Comparison of ENCODE assay signal across 18 mouse cellular contexts in genomic region chrX:13466681-13467080, GRCm38 (mm10). TPM values are rescaled to one million over a fixed set of nuclear protein-coding genes. Genes with fewer than 3 reads are reported as not detected.
A peak's percentile ranks its signal among the peaks of the same experiment; 100 is the strongest.
DNase-seq lines count a peak whose midpoint lies in the region; ATAC-seq and TF ChIP-seq lines count a peak whose summit lies in the region.
"Had no signal": no experiment of that assay in that cellular context is flagged by ENCODE, and none has a peak within 500 bp of the region (broad histone marks: within the 10 kb centered on the region; RNA-seq: fewer than 3 reads in every experiment).

No protein-coding gene starts in this region.

- no peak for ATAC-seq in midbrain, embryonic 15.5 days (replicated peaks)
- ATAC-seq: forebrain, postnatal 0 days; intestine, postnatal 0 days had no signal

- 23% methylated on average over 2 of the region's 2 CpGs for WGBS in cerebellum, adult 2 months
- 90% methylated on average over 2 of the region's 2 CpGs for WGBS in midbrain, embryonic 15.5 days

- H3K27ac ChIP-seq in layer of hippocampus, adult 2 months = peak overlapping the region; percentile 88
- H3K27ac ChIP-seq in cerebellum, adult 2 months (ENCODE audit: insufficient read depth, low read length) = peak overlapping the region; percentile 89
- H3K27ac ChIP-seq in midbrain, embryonic 15.5 days = no peak overlapping the region
- H3K27ac ChIP-seq: hindbrain, embryonic 12.5 days; liver, embryonic 14.5 days; midbrain, embryonic 10.5 days had no signal

- no peak overlapping the region for H3K4me2 ChIP-seq in midbrain, embryonic 15.5 days
- H3K4me2 ChIP-seq: hindbrain, embryonic 12.5 days had no signal

- H3K9ac ChIP-seq in midbrain, embryonic 15.5 days = no peak overlapping the region
- H3K9ac ChIP-seq: forebrain, postnatal 0 days; hindbrain, embryonic 12.5 days; liver, embryonic 14.5 days had no signal

- no peaks in the 10 kb centered on the region for H3K27me3 ChIP-seq in cerebellum, adult 2 months (ENCODE audit: control insufficient read depth, insufficient read depth, low read length)
- H3K27me3 ChIP-seq in midbrain, embryonic 15.5 days (replicated peaks) = no peaks in the 10 kb centered on the region

- H3K4me3 ChIP-seq in layer of hippocampus, adult 2 months = no peak overlapping the region
- H3K4me3 ChIP-seq in cerebellum, adult 2 months (replicated peaks; ENCODE audit: insufficient read depth, low read depth, low read length) = no peak overlapping the region
- H3K4me3 ChIP-seq in midbrain, embryonic 15.5 days = no peak overlapping the region
- H3K4me3 ChIP-seq: erythroblast, embryonic 14.5 days; hindbrain, embryonic 12.5 days; midbrain, embryonic 10.5 days; myocyte had no signal

- peaks cover 29% of the 10 kb centered on the region for H3K4me1 ChIP-seq in cerebellum, adult 2 months (ENCODE audit: control insufficient read depth, insufficient read depth, low read length)
- H3K4me1 ChIP-seq in midbrain, embryonic 15.5 days = no peaks in the 10 kb centered on the region
- H3K4me1 ChIP-seq: hindbrain, embryonic 12.5 days; midbrain, embryonic 10.5 days had no signal

- intact Hi-C loops in gastrocnemius, postnatal 14 days (cut with DNase I; ENCODE audit: low total_unique reads) = no loop called here
- intact Hi-C loops in gastrocnemius, postnatal 36 days (cut with DNase I) = loop anchor here (10.0 kb wide), 1 partner anchor 188 kb away; no protein-coding TSS in a partner anchor
- intact Hi-C loops in heart, postnatal 10 days (cut with DNase I) = no loop called here

- H3K9me3 ChIP-seq in midbrain, embryonic 15.5 days = no peaks in the 10 kb centered on the region
- H3K9me3 ChIP-seq: hindbrain, embryonic 12.5 days; midbrain, embryonic 10.5 days had no signal

- TF ChIP-seq CTCF in layer of hippocampus, adult 2 months (conservative IDR thresholded peaks at IDR 0.05) = no peak
- TF ChIP-seq CTCF in cerebellum, adult 2 months (IDR thresholded peaks at IDR 0.05; ENCODE audit: borderline replicate concordance, insufficient read depth, low read depth, low read length) = no peak

- no peak for TF ChIP-seq POLR2A in cerebellum, adult 2 months (IDR thresholded peaks at IDR 0.05; ENCODE audit: borderline replicate concordance, insufficient read depth, low read length)

- DNase-seq in gastrocnemius, postnatal 14 days = peak; percentile 17
- no peak for DNase-seq in gastrocnemius, postnatal 36 days
- no peak for DNase-seq in layer of hippocampus, adult 2 months (ENCODE audit: low spot score in 2 of 2)
- DNase-seq in layer of hippocampus, adult 8-10 months (ENCODE audit: low spot score in 2 of 2) = no peak
- DNase-seq in cerebellum, adult 2 months = peak in 1 of 2 experiments; percentile 60
- DNase-seq in heart, postnatal 10 days = peak; percentile 40 to 57
- no peak for DNase-seq in thymus, postnatal 36 days
- DNase-seq: adrenal gland, adult 2 months; B cell, adult 2 months; forebrain, postnatal 0 days; thymus, adult 18-20 months had no signal

- H3K36me3 ChIP-seq in midbrain, embryonic 15.5 days (replicated peaks) = no peaks in the 10 kb centered on the region
- H3K36me3 ChIP-seq: hindbrain, embryonic 12.5 days; midbrain, embryonic 10.5 days had no signal

RNA-seq across cellular contexts. Expression of gene Nyx, which starts 0.8 kb away (rescaled TPM):
- under 1 TPM; 0.08 to 0.13 TPM for total RNA-seq in gastrocnemius, postnatal 14 days (2021)
- not detected for total RNA-seq in gastrocnemius, postnatal 36 days (2021)
- total RNA-seq in layer of hippocampus, adult 2 months (2021) = 1 to 10 TPM in 1 of 2 experiments, under 1 TPM in 1; 0.59 to 1.1 TPM
- total RNA-seq in layer of hippocampus, adult 8-10 months (2022) = 1 to 10 TPM in 1 of 4 experiments, under 1 TPM in 3; 0.57 to 1.1 (median 0.69) TPM
- 0.65 and 0.79 TPM in 2 replicates for polyA plus RNA-seq in cerebellum, adult 2 months (2012; rRNA removed)
- under 1 TPM; 0.15 to 0.24 TPM for total RNA-seq in heart, postnatal 10 days (2021)
- 0.18 and 0.26 TPM in 2 replicates for polyA plus RNA-seq in midbrain, embryonic 15.5 days (2015; fragmentation: Nextera tagmentation; extraction: Ambion mirVana)
- polyA plus RNA-seq: erythroblast, embryonic 14.5 days had no signal

Comparison
In these comparisons a context has a peak if more than half of its experiments do, and no peak if none do; other contexts are left out.
1. DNase-seq: peak in gastrocnemius, postnatal 14 days (single experiment) and heart, postnatal 10 days (2 of 2); none in gastrocnemius, postnatal 36 days (0 of 2), layer of hippocampus, adult 2 months (0 of 2), layer of hippocampus, adult 8-10 months (0 of 2) and thymus, postnatal 36 days (0 of 2).